Mouse (Mus musculus): ENCODE measurements around the gene Socs4.
"Not testable (repeated sequence)": the region's sequence is repeated elsewhere in the genome, so short reads cannot be mapped to it uniquely, and the experiment has no call there.

Socs4 gene

GRCm38 (mm10) chr14:47291772-47292171 is 15.0 kb downstream of the Socs4 start:
- no peak for DNase-seq

DNA sequence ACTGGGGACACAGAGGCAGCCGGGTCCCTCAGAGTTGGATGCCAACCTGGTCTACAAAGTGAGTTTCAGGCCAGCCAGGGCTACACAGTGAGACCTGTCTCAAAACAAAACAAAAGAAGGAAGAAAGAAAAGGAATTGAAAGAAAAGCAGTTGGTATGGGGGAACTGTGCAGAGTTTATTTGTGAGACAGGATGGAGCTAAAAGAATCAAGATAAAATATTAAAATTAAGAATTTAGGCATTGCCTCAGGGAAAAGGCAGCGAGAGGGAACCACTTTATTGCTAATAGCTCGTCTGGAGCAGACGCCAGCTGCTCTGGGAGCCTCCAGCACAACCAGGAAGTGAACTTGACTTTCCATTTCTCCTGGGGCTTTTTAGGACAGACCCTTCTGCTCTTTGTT is 17.4 kb downstream of the Socs4 start:
- no peak for DNase-seq

DNA sequence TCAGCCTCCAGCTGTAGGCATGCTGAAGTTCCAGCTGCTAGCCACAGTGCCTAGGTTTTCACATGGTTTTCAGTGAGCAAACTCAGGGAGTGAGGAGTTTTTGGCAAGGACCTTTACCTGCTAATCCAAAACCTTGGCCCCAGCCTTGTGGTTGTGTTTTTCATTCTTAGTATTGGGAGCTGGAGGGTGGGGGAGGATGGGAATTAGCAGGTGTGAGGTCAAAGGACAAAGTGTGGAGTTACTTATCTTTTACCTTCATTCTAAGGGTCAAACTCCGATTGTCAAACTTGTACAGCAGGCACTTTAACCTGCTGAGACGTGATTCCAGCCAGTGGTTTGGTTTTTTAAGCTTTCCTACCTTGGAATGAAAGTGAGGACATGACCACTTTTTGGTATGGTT is 19.5 kb downstream of the Socs4 start:
- no peak for DNase-seq

DNA sequence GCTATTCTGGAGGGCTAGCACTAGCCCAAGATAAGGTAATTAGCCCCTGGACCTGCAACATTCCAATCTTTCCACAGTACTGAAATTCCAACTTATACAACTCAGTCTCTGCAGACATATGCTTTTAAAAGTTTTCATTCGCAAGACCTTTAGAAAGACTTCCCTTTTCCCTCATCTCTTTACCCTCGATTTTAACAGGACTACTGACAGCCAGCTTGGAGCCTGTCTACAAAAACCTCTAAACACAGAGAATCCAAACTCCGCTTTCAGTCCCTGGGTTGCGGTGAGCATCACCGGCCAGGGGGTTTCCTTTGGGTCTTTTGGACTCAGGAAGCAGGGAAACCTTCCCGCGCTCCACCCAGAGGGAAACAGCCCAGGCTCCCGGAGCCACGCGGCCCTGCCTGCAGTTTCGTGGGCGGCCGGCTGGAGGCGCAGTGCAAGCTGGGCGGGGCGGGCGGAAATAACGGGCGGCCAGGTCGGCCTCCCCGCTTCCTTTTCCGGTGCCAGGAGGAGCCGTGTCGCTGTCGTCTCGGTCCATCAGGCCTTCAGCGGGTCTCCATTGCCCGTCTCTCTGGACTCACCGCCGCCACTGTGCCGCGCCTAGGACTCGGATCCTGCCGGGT is 21.2 kb downstream of the Socs4 start, which contains the start of gene Mapk1ip1l:
TSS of gene Mapk1ip1l (plus strand) at position 482 of the 623 bp plus-strand sequence.
- DNase-seq: peak; percentile 95

- no peak for DNase-seq
Observed at GRCm38 (mm10) chr14:47298408-47298792, 21.7 kb downstream of the Socs4 start.

GRCm38 (mm10) chr14:47298819-47299261 is 22.1 kb downstream of the Socs4 start:
- peak; percentile 49 for DNase-seq

DNA sequence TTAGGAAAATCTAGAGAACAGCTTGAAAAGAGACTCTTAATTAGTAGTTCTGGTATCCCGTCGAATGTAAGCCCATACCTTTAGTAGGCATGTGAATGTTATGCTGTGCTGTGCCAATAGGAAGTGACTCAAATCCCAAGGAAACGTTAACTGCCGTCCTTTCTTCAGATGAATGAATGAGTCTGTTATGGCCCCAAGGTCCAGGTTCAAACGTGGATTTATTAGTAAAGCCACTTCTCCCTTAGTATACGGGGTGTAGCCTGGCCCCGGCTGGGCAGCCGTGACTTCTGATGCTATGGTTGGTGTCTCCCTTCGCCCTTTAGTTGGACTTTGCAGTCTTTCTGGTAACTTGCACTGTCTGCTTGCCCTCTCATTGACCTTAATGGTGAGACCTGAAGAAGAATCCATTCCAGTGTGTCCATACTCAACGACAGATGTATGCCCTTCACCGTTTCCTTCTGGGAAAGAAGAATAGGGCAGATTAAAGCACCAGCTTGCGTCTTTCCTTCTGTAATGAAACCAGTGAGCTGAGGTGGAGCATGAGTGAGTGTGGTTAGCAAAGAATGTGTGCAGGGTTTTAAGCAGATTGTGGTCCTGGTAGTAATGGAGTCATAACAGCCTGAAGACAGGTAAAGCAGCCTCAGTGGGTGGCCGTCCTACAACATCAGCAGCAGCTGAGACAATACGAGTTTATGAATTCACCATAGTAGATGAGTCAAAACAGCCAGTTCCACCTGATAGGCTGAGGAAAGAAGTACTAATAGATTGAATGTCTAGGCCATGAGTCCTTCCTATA is 26.4 kb downstream of the Socs4 start:
- DNase-seq: no peak

GRCm38 (mm10) chr14:47304814-47305405 is 28.2 kb downstream of the Socs4 start:
- DNase-seq: no peak

DNA sequence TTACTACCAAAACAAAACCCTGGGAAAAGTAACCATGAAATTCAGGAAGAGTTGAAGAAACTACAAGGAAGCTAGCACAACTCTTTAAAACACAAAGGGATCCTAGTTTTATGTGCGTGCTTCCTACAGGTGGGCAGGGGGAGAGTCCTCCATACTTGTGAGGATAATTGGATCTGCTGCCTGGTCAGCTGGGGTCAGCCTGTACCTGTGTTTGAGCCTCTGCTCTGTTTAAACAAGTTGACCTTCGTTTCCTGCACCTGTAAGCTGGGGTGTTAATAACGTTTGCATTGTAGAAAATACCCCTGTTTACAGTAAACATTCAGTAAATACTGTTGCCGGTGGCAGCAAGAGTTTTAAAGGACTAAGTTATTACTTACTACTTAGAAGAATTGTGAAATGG is 29.2 kb downstream of the Socs4 start:
- no peak for DNase-seq

DNA sequence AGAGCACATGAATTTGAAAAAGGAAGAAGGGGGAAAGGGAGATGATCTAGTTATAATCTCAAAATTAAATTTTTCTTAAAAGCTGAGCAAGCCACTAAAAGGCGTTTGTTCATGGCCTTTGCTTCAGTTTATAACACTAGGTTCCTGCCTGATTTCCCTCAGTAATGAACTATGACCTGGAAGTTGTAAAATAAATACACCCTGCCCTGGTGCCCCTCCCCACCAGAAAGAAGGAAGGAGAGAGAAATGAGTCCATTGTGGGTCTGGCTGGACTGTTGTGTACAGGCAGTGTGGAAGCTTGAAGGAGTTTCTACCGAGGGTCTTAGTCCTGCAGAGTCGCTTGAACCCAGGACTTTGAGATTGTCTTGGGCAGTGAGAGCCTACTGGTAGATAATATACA is 30.9 kb downstream of the Socs4 start:
- no peak for DNase-seq

GRCm38 (mm10) chr14:47309061-47309460 is 32.3 kb downstream of the Socs4 start:
- DNase-seq: no peak

DNA sequence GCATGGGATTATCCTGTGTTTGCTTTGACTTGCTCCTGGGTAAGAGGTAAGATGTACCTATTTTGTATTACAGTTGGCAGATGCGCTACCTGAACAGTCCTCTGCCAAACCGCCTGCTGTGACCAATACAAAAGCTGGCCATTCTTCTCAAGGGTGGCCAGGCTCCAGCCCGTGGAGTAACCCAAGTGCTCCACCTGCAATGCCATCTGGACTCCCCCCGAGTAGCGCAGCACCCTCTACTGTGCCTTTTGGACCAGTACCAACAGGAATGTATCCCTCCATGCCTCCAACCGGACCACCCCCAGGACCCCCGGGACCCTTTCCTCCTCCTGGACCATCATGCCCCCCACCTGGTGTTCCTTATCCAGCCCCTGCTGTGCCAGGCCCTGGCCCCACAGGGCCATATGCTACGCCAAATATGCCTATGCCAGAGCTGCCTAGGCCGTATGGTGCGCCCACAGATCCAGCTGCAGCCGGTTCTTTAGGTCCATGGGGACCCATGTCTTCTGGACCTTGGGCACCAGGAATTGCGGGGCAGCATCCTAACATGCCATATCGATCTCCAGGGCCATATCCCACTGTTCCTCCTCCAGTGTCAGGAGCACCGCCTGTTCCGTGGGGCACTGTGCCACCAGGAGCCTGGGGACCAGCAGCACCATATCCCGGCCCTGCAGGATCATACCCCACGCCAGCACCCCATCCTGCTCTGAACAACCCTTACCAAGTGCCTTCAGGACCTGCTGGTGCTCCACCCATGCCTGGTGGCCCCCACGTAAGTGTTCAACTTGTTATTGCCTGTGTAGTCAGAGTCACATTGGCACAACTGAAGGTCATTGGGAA is 33.8 kb downstream of the Socs4 start:
- no peak for DNase-seq

- DNase-seq: no peak
Observed at GRCm38 (mm10) chr14:47319362-47319761, 42.6 kb downstream of the Socs4 start.

DNA sequence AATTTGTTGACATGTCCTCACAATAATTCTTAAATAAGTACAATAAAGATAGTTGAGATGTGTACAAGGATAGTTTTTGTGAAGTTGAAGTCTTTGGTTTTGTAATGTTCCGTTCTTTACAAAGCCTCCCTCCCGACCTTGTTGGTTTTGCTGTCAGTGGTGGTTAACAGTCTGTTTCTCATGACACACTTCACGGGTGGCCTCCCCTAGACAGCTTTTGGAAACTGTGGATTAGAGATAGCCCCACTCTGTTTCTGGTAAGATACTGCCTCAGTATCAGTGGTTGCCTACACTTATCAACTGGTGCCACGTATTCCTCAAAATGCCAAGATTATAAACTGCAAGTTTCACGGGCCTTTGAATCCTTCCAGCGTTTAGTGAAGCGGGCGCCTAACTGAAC is 44.9 kb downstream of the Socs4 start:
- DNase-seq: not testable (repeated sequence)

DNA sequence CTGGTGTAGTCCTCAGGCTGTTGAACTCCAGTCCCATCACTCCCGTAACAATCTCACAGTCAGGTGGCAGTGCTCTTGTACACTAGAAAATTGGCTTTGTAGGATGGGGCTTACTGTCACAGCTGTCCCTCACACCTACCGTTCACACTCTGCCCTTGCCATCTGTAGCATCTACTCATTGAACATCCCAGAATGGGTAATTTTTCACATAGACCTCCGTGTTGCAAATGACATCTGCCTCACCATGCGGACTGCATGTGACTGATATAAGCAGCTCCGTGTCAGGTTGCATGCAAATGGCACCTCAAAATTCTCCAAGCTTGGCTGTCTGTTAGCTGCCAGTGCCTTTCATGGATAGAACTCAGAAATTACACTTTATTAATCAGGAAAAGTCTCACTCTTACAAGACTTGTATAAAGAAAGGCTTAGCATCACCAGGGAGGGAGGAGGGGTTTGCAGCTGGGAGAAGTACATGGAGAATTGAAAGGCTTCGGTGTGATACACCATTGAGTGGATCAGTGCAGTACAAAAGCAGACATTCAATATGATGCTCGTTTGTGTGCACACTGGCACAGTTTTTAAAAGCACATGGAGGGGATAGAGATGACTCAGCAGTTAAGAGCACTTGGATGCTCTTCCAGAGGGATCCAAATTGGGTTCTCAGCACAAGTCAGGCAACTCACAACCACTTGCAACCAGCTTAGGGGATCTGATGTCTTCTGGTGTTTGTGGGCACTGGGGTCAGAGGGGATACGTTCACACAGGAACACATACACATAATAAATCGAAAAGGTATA is 49.4 kb downstream of the Socs4 start:
- no peak for DNase-seq

DNA sequence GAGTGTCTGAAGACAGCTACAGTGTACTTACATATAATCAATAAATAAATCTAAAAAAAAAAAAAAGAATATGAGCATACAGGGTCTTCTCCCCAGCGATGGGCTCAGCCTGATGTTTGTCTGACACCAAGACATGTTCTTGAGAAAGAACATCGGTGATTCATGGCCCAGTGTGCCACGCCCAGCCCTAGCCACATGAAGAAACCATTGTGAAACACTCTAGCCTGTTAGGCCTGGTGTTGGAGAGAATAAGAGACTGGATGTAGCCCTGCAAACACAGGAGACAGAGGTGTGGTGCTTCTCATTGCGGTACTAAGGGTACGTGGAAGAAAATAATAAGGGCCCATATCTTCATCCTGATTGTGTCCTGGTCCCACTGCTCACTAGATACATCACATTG is 50.6 kb downstream of the Socs4 start:
- DNase-seq: no peak

DNA sequence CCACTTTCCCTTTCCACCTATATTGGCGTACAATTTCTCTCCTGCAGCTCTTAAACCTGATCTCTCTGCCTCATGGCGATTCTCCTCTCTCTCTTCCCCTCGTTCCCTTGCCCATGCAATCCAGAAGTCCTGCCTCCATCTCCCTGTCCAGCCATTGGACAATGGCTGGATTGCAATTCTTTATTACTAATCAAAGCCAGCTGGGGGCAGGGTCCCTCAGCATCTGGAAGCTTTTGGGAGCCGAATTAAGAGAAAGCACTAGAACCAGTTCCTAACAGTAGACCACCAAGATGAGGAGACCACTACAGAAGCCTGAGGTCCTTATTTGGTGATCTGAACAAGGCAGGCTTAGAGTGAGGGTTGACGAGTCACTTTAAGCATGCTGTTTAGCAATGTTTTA is 55.2 kb downstream of the Socs4 start:
- no peak for DNase-seq

DNA sequence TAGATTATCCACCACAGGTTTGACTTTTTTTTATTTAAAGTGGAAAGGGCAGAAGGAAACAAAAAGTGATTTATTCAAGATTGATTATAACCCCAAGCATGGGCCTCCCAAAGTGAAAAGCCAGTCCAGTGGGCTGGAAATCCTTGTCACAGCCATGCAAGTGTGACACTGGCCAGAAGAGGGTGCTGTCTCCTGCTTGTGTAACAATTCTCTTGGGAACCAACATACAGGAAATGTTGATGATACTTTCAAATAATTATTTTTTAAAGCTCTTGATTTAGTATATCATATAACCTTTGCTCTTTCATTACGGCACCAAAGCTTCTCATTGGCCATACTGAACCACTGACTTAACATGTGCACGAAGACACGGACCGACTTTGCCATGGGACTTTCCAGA is 58.1 kb downstream of the Socs4 start:
- peak; percentile 79 for DNase-seq

DNA sequence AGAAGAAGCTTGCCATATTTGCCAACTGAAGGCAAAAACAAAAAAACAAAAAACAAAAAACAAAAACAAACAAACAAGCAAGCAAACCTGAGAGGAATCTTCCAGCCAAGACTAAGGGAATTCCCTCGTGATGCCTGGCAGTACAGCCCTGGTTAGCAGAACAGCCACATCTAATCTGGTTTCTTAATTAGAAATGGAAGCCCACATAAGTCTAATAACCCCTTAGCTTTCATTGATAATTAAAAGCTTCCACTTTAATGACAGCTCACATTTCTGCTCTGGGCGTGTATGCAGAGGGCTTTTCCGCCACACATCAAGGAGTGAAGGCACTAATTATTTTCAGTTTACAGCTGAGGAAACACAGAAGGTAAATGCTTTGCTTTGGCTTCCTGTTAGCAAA is 58.6 kb downstream of the Socs4 start:
- DNase-seq: no peak

GRCm38 (mm10) chr14:47340231-47340925 is 63.6 kb downstream of the Socs4 start:
- DNase-seq: no peak

DNA sequence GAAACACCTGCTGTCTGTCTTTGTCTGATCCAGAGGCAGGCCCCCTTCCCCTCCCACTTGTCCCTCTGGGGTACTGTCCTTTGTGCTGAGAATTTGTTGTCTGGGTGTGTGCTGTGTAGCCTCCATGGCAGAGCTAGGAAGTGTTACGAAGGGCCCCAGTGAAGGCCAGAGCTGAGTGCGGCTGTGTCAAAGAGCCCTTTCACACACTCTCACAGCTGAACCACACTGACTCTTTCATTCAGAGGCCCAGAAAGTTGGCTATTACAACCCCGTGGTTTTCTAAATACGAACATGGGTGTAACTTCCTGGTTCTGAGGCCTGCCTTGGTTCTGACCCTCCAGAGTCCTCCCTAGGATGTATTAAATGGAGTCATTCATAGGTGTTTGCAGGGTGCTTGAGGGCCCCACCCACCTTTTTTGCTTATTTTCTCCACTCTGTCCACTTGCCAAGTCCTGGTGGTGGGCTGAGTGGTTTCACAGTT is 65.1 kb downstream of the Socs4 start:
- no peak for DNase-seq

Measured in lung, postnatal 10 days (tissue).